Mouse (Mus musculus) heart, adult 18-20 months (tissue): Measurements from ENCODE around the gene Mthfd1l. TPM values are rescaled to one million over a fixed set of nuclear protein-coding genes. Genes with fewer than 3 reads are reported as not detected.

Experiments
- DNase-seq, 2 experiments: peaks; one replicate each; pipeline ENCODE4 v3.0.0; 2021 to 2022; ENCODE audit warnings: mixed read lengths in 1 of 2
- total RNA-seq, 2 experiments: library from RNA; stranded (reverse); gene quantifications; 2 replicates each; pipeline ENCODE4 v1.2.3; 2021

Gene Mthfd1l
- total RNA-seq, 2 experiments from 2014 or later, result 0.69 to 0.90 TPM

DNA sequence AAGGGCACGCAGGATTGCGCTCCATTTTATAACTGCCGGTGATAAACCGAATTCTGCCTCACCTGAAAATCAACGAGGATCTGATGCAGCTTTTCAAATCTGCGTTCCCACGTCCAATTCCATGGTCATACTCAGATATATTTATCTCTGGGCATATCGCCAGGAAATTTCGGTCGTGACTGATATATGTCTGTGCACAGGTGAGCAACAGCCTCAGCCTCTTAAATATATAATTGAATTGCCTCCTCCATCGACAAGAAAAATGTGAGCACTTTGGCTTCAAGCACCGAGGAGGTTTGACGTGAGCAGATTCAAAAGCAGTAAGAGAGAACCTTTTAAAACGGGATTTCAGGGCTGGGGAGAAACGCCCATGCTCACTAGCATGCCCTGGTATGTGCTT lies 236.1 kb downstream of the Mthfd1l start:
- no peak for DNase-seq

DNA sequence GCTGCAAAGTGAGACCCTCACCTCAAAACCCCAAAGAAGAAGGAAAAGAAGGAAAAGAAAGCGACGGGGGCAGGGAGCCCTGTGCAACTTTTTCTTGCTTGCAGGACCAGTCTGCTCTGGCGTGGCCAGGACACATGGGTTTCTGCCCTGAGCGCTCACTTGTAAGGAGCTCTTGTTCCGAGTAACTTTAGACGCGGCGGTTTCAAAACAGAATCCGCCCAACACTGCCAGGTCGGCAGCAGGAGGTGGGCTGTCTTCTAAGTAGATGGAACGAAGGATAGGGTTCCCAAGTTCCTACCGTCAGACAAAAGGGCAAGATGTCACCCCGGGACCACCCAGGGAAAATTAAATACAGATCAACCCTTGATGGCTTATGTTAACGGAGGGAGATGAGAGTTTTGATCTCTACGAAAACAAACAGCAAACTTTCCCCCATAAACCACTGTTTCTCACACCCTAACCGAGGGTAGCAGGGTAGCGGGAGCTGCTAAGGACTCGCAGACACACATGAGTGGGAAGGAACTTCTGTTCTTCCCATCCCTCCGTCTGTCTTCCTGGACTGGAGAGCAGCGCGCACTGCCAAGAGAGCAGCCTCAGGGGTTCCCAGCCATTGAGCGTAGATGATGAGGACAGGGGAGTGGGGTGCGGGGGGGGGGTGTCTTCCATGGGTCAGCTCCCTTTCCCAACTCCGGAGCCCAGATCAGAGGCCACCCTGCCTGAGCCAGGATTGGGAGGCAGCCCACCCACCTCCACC lies 237.6 kb downstream of the Mthfd1l start:
- no peak for DNase-seq

GRCm38 (mm10) chr10:4211067-4211447 lies 238.1 kb downstream of the Mthfd1l start:
- no peak for DNase-seq

Other genes starting within 250 kb of the Mthfd1l start
- gene Plekhg1, start 232.8 kb upstream of the Mthfd1l start, total RNA-seq, result 10 to 100 TPM in 1 of 2 experiments, 1 to 10 TPM in 1; 9.3 to 10.3 TPM